Mouse (Mus musculus) neural tube, embryonic 12.5 days (tissue): ENCODE measurements around the gene Adh4. TPM values are rescaled to one million over a fixed set of nuclear protein-coding genes. Genes with fewer than 3 reads are reported as not detected.

Experiments used
- polyA plus RNA-seq: library from polyadenylated mRNA; unstranded; fragments of >200 nt; fragmentation: Nextera tagmentation; extraction: Ambion mirVana; gene quantifications from 2 replicates; pipeline ENCODE4 v1.2.1, GENCODE M21; 2016

Adh4 gene
- polyA plus RNA-seq, 1 experiment from 2014 or later, result not detected

Other genes starting within 250 kb of the Adh4 start
- gene 4930579F01Rik, start 221.6 kb upstream of the Adh4 start, polyA plus RNA-seq, result not detected in 2 replicates
- gene Adh7, start 197.7 kb upstream of the Adh4 start, polyA plus RNA-seq, result not detected in 2 replicates
- 2.7 and 4.6 TPM in 2 replicates for gene Adh1, start 154.5 kb upstream of the Adh4 start, polyA plus RNA-seq
- gene Adh6a, start 102.2 kb upstream of the Adh4 start, polyA plus RNA-seq, result not detected in 2 replicates
- gene Adh6b, start 73.7 kb upstream of the Adh4 start, polyA plus RNA-seq, result 0.49 and 0.72 TPM in 2 replicates
- 225 and 231 TPM in 2 replicates for gene Adh5, start 27.6 kb downstream of the Adh4 start, polyA plus RNA-seq
- 50.4 and 51.9 TPM in 2 replicates for gene Metap1, start 74.0 kb downstream of the Adh4 start, polyA plus RNA-seq
- 309 and 317 TPM in 2 replicates for gene Eif4e, start 110.7 kb downstream of the Adh4 start, polyA plus RNA-seq